Comparison of ENCODE assay signal across 13 mouse cellular contexts in genomic region chr8:114746373-114746772, GRCm38 (mm10).
A peak's percentile ranks its signal among the peaks of the same experiment; 100 is the strongest.
DNase-seq lines count a peak whose midpoint lies in the region; ATAC-seq and TF ChIP-seq lines count a peak whose summit lies in the region.
"Had no signal": no experiment of that assay in that cellular context is flagged by ENCODE, and none has a peak within 500 bp of the region (broad histone marks: within the 10 kb centered on the region; RNA-seq: fewer than 3 reads in every experiment).

No protein-coding gene starts in this region.

- WGBS in heart, postnatal 0 days: 56% methylated on average over 2 of the region's 2 CpGs
- WGBS in midbrain, embryonic 14.5 days: 60% methylated on average over 2 of the region's 2 CpGs
- WGBS in midbrain, embryonic 13.5 days: 60% methylated on average over 2 of the region's 2 CpGs

- no peak overlapping the region for H3K9ac ChIP-seq in heart, postnatal 0 days (replicated peaks; ENCODE audit: low read depth, low read length)
- no peak overlapping the region for H3K9ac ChIP-seq in midbrain, embryonic 14.5 days (replicated peaks; ENCODE audit: low read length)
- no peak overlapping the region for H3K9ac ChIP-seq in midbrain, embryonic 13.5 days (replicated peaks)
- H3K9ac ChIP-seq: liver, embryonic 13.5 days had no signal

- no peak overlapping the region for H3K4me2 ChIP-seq in heart, postnatal 0 days (ENCODE audit: low read depth, low read length)
- H3K4me2 ChIP-seq in midbrain, embryonic 14.5 days (ENCODE audit: low read length): no peak overlapping the region
- no peak overlapping the region for H3K4me2 ChIP-seq in midbrain, embryonic 13.5 days (replicated peaks)
- H3K4me2 ChIP-seq: liver, embryonic 13.5 days had no signal

- no peak overlapping the region for H3K4me3 ChIP-seq in heart, postnatal 0 days (ENCODE audit: low read depth, low read length)
- no peak overlapping the region for H3K4me3 ChIP-seq in midbrain, embryonic 14.5 days (replicated peaks; ENCODE audit: low read depth, low read length)
- H3K4me3 ChIP-seq in midbrain, embryonic 13.5 days (replicated peaks): no peak overlapping the region
- H3K4me3 ChIP-seq in E14TG2a.4 (replicated peaks; ENCODE audit: low read length): no peak overlapping the region
- H3K4me3 ChIP-seq: liver, embryonic 13.5 days had no signal

- no peaks in the 10 kb centered on the region for H3K9me3 ChIP-seq in heart, postnatal 0 days (replicated peaks; ENCODE audit: control insufficient read depth, low read length)
- no peaks in the 10 kb centered on the region for H3K9me3 ChIP-seq in midbrain, embryonic 14.5 days (ENCODE audit: control insufficient read depth, low read length)
- no peaks in the 10 kb centered on the region for H3K9me3 ChIP-seq in midbrain, embryonic 13.5 days
- H3K9me3 ChIP-seq in E14TG2a.4 (ENCODE audit: low read length): no peaks in the 10 kb centered on the region
- H3K9me3 ChIP-seq: liver, embryonic 13.5 days had no signal

- TF ChIP-seq EP300 in heart, postnatal 0 days (IDR thresholded peaks at IDR 0.05; ENCODE audit: low read depth): no peak

- TF ChIP-seq CTCF in heart, postnatal 0 days (IDR thresholded peaks at IDR 0.05; ENCODE audit: low read depth): peak; percentile 18
- peak; percentile 46 for TF ChIP-seq CTCF in E14TG2a.4 (conservative IDR thresholded peaks at IDR 0.05; ENCODE audit: low read length)

- H3K27ac ChIP-seq in heart, postnatal 0 days (ENCODE audit: low read depth): no peak overlapping the region
- H3K27ac ChIP-seq in midbrain, embryonic 14.5 days (replicated peaks; ENCODE audit: low read depth, low read length): no peak overlapping the region
- no peak overlapping the region for H3K27ac ChIP-seq in midbrain, embryonic 13.5 days
- H3K27ac ChIP-seq: liver, embryonic 13.5 days had no signal

- no peaks in the 10 kb centered on the region for H3K36me3 ChIP-seq in heart, postnatal 0 days (replicated peaks; ENCODE audit: control insufficient read depth, insufficient read depth, low read length)
- H3K36me3 ChIP-seq in midbrain, embryonic 14.5 days (ENCODE audit: control insufficient read depth, insufficient read depth, low read length): no peaks in the 10 kb centered on the region
- H3K36me3 ChIP-seq in midbrain, embryonic 13.5 days: no peaks in the 10 kb centered on the region
- no peaks in the 10 kb centered on the region for H3K36me3 ChIP-seq in E14TG2a.4 (ENCODE audit: insufficient read depth, low read length)
- H3K36me3 ChIP-seq: liver, embryonic 13.5 days had no signal

- DNase-seq in heart, postnatal 0 days (ENCODE audit: low spot score): no peak
- DNase-seq in heart, adult 8-10 months (ENCODE audit: low spot score): no peak
- DNase-seq in midbrain, embryonic 14.5 days: peak; percentile 61
- DNase-seq in induced T-regulatory cell, adult 2 months (ENCODE audit: low read depth): peak; percentile 33
- no peak for DNase-seq in gastrocnemius, adult 8-10 months (ENCODE audit: low spot score in 2 of 2)
- DNase-seq: adrenal gland, postnatal 36 days; cerebellum, adult 11 months; heart, postnatal 4 days; kidney, adult 11 months; liver, embryonic 13.5 days had no signal

- H3K27me3 ChIP-seq in heart, postnatal 0 days (ENCODE audit: control insufficient read depth, insufficient read depth, low read length): no peaks in the 10 kb centered on the region
- H3K27me3 ChIP-seq in midbrain, embryonic 14.5 days (ENCODE audit: control insufficient read depth, insufficient read depth, low read length): no peaks in the 10 kb centered on the region
- peaks cover 5% of the 10 kb centered on the region; the same call in 1 of the 2 replicates for H3K27me3 ChIP-seq in midbrain, embryonic 13.5 days
- no peaks in the 10 kb centered on the region for H3K27me3 ChIP-seq in E14TG2a.4 (ENCODE audit: insufficient read depth, low read length)

- no peak for ATAC-seq in heart, postnatal 0 days (ENCODE audit: insufficient read depth, low read depth)
- ATAC-seq in midbrain, embryonic 14.5 days (ENCODE audit: low FRiP score, low TSS enrichment): no peak
- no peak for ATAC-seq in midbrain, embryonic 13.5 days
- ATAC-seq in frontal cortex, adult (ENCODE audit: low TSS enrichment): no peak

- H3K4me1 ChIP-seq in heart, postnatal 0 days (ENCODE audit: control insufficient read depth, insufficient read depth): peaks cover 5% of the 10 kb centered on the region; the same call in 1 of the 2 replicates
- H3K4me1 ChIP-seq in midbrain, embryonic 14.5 days (ENCODE audit: control insufficient read depth, insufficient read depth, low read length): no peaks in the 10 kb centered on the region
- H3K4me1 ChIP-seq in midbrain, embryonic 13.5 days (replicated peaks): peaks cover 15% of the 10 kb centered on the region
- H3K4me1 ChIP-seq in E14TG2a.4 (replicated peaks; ENCODE audit: low read depth, low read length): no peaks in the 10 kb centered on the region
- H3K4me1 ChIP-seq: liver, embryonic 13.5 days had no signal

Comparison
In these comparisons a context has a peak if more than half of its experiments do, and no peak if none do; other contexts are left out.
1. DNase-seq: peak in midbrain, embryonic 14.5 days (single experiment) and induced T-regulatory cell, adult 2 months (single experiment); none in heart, postnatal 0 days (single experiment), heart, adult 8-10 months (single experiment) and gastrocnemius, adult 8-10 months (0 of 2).